Mouse (Mus musculus): ENCODE measurements at regions not wholly inside any gene's neighbourhood (a gene's known extent, or its start where the extent isn't known, plus 50 kb on each side); places are given as distances from the start of the nearest gene placed in this dataset.

DNA sequence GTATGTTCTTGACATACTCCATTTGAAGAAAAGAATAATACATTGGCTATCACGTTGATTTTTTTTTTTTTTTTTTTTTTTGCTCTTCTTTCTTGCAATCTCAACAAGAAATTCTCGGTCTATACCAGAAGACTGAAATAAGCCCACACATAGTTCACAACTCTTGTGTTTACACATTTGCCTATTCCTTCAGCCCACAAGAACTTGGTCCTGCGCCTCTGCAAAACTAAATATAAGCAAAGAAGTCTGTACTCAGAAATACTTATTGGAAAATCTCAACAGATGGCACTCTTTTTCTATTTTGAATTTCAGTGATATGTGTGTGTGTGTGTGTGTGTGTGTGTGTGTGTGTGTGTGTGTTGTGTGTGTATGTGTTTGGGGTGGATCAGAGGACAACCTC lies 376.4 kb downstream of the Lmo7 start:
- no peak for DNase-seq
- H3K4me3 ChIP-seq (replicated peaks; ENCODE audit: insufficient read depth, low read depth, low read length): no peak overlapping the region
- TF ChIP-seq POLR2A (IDR thresholded peaks at IDR 0.05; ENCODE audit: borderline replicate concordance, insufficient read depth, low read length) (no peak), CTCF (IDR thresholded peaks at IDR 0.05; ENCODE audit: borderline replicate concordance, insufficient read depth, low read depth, low read length) (no peak)
- no peaks in the 10 kb centered on the region for H3K4me1 ChIP-seq (ENCODE audit: control insufficient read depth, insufficient read depth, low read length)
- 90% methylated on average over 3 of the region's 3 CpGs for WGBS
- H3K27ac ChIP-seq (ENCODE audit: insufficient read depth, low read length): no peak overlapping the region
- no peaks in the 10 kb centered on the region for H3K27me3 ChIP-seq (ENCODE audit: control insufficient read depth, insufficient read depth, low read length)

DNA sequence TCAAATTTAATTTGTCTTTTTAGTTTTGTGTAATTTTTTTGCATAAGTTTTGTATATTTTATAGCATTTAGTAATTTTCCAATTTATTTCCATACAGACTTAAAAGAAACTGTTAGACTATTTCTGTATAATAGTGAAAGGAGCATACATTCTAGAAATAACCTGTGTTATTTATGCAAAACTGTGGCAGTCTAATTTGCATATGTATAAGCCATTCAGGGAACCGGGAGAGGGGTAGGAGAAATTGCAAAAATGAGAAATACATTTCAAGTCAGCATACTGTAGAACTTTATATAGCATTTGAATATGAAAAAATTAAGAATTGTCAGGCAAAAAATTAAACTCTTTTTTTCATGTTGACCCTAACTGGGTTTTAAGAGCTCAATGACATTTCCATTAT lies 364.3 kb downstream of the Lmo7 start:
- Histone ChIP-seq H3K4me1 (ENCODE audit: control insufficient read depth, insufficient read depth, low read length) (no peaks in the 10 kb centered on the region), H3K27ac (ENCODE audit: insufficient read depth, low read length) (no peak overlapping the region), H3K27me3 (ENCODE audit: control insufficient read depth, insufficient read depth, low read length) (no peaks in the 10 kb centered on the region), H3K4me3 (replicated peaks; ENCODE audit: insufficient read depth, low read depth, low read length) (no peak overlapping the region)
- WGBS: 57% methylated on average over 1 of the region's 1 CpGs
- no peak for DNase-seq
- TF ChIP-seq CTCF (IDR thresholded peaks at IDR 0.05; ENCODE audit: borderline replicate concordance, insufficient read depth, low read depth, low read length) (no peak), POLR2A (IDR thresholded peaks at IDR 0.05; ENCODE audit: borderline replicate concordance, insufficient read depth, low read length) (no peak)

DNA sequence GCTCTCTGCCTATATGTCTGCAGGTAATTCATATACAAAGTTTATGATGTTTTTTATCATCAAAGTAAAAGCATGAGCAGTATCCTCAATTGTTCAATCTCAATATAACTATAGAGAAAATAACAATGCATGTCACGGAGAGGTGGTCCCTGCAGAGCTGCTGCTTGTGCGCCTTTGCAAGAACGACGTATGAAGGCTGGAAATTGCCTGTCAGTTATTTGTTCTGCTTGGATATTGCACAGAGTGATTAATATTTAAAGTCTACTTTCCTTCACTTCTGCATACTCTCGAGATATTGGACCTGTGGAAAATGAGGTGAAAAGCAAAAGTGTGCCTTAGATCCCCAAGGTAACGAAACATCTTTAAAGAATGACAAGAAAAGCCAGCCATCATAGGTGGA lies 362.8 kb downstream of the Lmo7 start:
- no peak overlapping the region for H3K27ac ChIP-seq (ENCODE audit: insufficient read depth, low read length)
- H3K27me3 ChIP-seq (ENCODE audit: control insufficient read depth, insufficient read depth, low read length): no peaks in the 10 kb centered on the region
- 53% methylated on average over 6 of the region's 6 CpGs for WGBS
- DNase-seq: no peak
- TF ChIP-seq CTCF (IDR thresholded peaks at IDR 0.05; ENCODE audit: borderline replicate concordance, insufficient read depth, low read depth, low read length): no peak
- no peak for TF ChIP-seq POLR2A (IDR thresholded peaks at IDR 0.05; ENCODE audit: borderline replicate concordance, insufficient read depth, low read length)
- no peak overlapping the region for H3K4me3 ChIP-seq (replicated peaks; ENCODE audit: insufficient read depth, low read depth, low read length)
- H3K4me1 ChIP-seq (ENCODE audit: control insufficient read depth, insufficient read depth, low read length): no peaks in the 10 kb centered on the region

DNA sequence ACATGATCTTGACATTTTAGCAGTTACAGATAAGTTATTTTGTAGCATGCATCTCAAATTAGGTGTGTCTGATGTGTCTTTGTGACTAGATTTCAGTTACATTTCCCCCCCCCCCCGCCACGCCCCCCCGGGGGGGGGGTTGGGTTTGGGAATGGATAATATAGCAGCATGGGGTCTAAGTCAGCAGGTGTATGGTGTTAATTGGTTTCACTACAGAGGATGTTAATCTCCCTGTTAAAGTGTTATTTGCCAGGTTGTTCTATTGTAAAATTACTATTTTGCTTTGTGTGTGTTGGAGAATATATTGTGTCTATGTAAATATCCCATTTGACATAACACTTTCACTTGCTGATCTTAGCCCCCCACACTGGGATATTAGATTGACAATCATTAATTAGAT lies 319.2 kb downstream of the Lmo7 start:
- TF ChIP-seq POLR2A (IDR thresholded peaks at IDR 0.05; ENCODE audit: borderline replicate concordance, insufficient read depth, low read length) (no peak), CTCF (IDR thresholded peaks at IDR 0.05; ENCODE audit: borderline replicate concordance, insufficient read depth, low read depth, low read length) (no peak)
- DNase-seq: no peak
- no peaks in the 10 kb centered on the region for H3K27me3 ChIP-seq (ENCODE audit: control insufficient read depth, insufficient read depth, low read length)
- H3K4me1 ChIP-seq (ENCODE audit: control insufficient read depth, insufficient read depth, low read length): no peaks in the 10 kb centered on the region
- no peak overlapping the region for H3K27ac ChIP-seq (ENCODE audit: insufficient read depth, low read length)
- 5% methylated on average over 3 of the region's 3 CpGs for WGBS
- H3K4me3 ChIP-seq (replicated peaks; ENCODE audit: insufficient read depth, low read depth, low read length): no peak overlapping the region

DNA sequence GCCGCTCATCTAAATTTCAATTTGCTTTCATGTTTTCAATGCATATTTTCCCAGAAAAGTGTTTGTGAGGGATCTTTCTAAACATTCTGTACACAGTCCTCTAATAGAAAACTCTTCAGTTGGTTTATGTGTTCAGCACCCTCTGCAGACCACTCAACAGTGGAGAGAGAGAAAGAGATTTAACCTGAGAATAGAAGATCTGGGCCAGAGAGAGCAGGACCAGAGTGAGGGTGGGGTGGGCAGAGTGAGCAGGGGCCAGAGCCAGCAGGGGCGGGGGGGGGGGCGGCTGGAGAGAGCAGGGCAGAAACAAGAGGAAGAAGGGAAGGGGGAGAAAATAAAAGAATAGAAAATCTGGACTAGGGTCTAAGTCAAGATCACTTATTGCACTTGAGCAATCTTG lies 318.7 kb downstream of the Lmo7 start:
- no peaks in the 10 kb centered on the region for H3K27me3 ChIP-seq (ENCODE audit: control insufficient read depth, insufficient read depth, low read length)
- no peak for TF ChIP-seq POLR2A (IDR thresholded peaks at IDR 0.05; ENCODE audit: borderline replicate concordance, insufficient read depth, low read length)
- no peak for TF ChIP-seq CTCF (IDR thresholded peaks at IDR 0.05; ENCODE audit: borderline replicate concordance, insufficient read depth, low read depth, low read length)
- no peak overlapping the region for H3K27ac ChIP-seq (ENCODE audit: insufficient read depth, low read length)
- H3K4me3 ChIP-seq (replicated peaks; ENCODE audit: insufficient read depth, low read depth, low read length): no peak overlapping the region
- H3K4me1 ChIP-seq (ENCODE audit: control insufficient read depth, insufficient read depth, low read length): no peaks in the 10 kb centered on the region
- WGBS: 62% methylated on average over 2 of the region's 3 CpGs
- DNase-seq: no peak

DNA sequence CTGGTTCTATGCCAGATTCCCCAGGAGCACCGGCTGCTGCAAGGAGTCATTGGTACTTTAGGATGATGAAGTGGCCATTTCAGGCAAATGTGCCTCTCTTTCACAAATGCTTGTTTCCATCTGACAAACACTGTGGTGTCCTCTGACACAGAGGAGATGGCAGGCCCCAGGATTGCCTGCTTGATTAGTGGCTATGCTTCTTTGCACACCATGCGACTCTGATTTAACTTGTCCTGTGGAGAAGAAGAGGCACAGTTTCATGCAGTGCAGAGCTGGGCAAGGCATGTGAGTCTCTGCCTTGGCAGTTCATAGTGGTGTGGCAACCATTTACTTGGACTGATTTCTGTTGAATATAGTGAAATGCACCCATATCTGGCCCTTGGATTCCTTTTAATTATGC lies 308.4 kb downstream of the Lmo7 start:
- no peak for DNase-seq
- WGBS: 48% methylated on average over 2 of the region's 2 CpGs

DNA sequence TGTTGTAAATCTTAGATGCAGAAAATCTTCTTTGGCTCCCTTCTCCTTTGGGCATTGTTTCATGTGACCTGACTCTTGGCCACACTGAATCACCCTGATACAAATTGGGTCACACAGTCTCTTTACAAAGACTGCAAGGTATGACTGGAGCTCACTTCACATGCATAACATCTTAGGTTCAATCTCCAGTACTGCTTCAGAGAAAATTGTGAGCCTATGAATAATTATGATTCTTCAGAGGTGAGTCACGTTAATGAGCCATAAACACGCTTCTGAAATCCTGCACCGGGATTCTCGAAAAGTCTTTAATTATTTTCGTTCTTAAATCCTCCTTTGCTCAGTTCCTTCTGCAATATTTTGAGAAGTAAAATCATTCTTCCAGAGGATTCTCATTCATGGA lies 307.7 kb downstream of the Lmo7 start:
- no peaks in the 10 kb centered on the region for H3K27me3 ChIP-seq (ENCODE audit: control insufficient read depth, insufficient read depth, low read length)
- DNase-seq: no peak
- H3K27ac ChIP-seq (ENCODE audit: insufficient read depth, low read length): no peak overlapping the region
- WGBS: 97% methylated on average over 5 of the region's 5 CpGs
- H3K4me1 ChIP-seq (ENCODE audit: control insufficient read depth, insufficient read depth, low read length): no peaks in the 10 kb centered on the region
- no peak for TF ChIP-seq CTCF (IDR thresholded peaks at IDR 0.05; ENCODE audit: borderline replicate concordance, insufficient read depth, low read depth, low read length)
- no peak overlapping the region for H3K4me3 ChIP-seq (replicated peaks; ENCODE audit: insufficient read depth, low read depth, low read length)

More for the DNA sequence above, 308.4 kb downstream of the Lmo7 start:
- Histone ChIP-seq H3K4me1 (ENCODE audit: control insufficient read depth, insufficient read depth, low read length) (no peaks in the 10 kb centered on the region), H3K27me3 (ENCODE audit: control insufficient read depth, insufficient read depth, low read length) (no peaks in the 10 kb centered on the region), H3K4me3 (replicated peaks; ENCODE audit: insufficient read depth, low read depth, low read length) (no peak overlapping the region), H3K27ac (ENCODE audit: insufficient read depth, low read length) (no peak overlapping the region)
- TF ChIP-seq POLR2A (IDR thresholded peaks at IDR 0.05; ENCODE audit: borderline replicate concordance, insufficient read depth, low read length): no peak

DNA sequence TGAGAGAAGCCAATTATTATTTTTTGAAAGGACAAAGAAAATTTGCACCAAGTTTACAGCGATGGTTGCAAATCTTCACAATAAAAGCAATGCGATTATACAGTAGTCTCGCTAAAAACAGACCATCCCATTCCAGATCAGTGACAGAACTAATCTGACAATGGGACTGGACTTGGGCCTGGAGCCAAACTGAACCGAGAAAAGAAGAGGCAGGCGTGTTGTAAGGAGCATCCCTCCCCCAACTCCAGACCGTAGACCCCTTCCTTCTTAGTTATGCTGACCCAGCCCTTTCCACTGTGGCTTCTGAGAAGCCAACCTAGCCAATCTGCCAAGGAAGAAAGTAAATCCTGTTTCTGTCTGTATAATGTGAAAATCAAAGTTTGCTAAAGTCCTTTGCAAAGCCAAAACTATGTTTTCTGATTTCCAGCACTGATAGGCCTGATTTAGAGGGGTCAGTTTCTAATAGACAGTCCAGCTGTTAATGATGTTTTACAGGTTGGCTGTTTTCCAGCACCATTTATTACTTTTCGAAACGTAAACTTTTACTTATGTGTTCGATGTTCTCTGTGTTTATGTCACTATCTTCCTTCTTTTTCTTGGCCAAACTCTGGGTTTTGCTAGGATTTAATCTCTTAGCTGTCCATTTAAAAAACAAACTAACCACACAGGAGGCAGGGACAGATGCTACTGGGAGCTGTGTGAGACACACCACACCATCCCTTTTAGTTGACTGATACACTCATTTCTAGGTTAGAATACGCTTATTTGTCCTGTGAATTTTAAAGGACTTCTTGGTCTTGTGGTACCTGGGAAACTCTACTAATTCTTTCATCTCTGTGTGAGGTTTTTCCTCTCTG lies 301.5 kb downstream of the Lmo7 start:
- TF ChIP-seq CTCF (IDR thresholded peaks at IDR 0.05; ENCODE audit: borderline replicate concordance, insufficient read depth, low read depth, low read length) (no peak), POLR2A (IDR thresholded peaks at IDR 0.05; ENCODE audit: borderline replicate concordance, insufficient read depth, low read length) (no peak)
- 38% methylated on average over 10 of the region's 10 CpGs for WGBS

More for the DNA sequence above, 301.5 kb downstream of the Lmo7 start:
- no peak overlapping the region for H3K4me3 ChIP-seq (replicated peaks; ENCODE audit: insufficient read depth, low read depth, low read length)
- H3K4me1 ChIP-seq (ENCODE audit: control insufficient read depth, insufficient read depth, low read length): no peaks in the 10 kb centered on the region
- H3K27me3 ChIP-seq (ENCODE audit: control insufficient read depth, insufficient read depth, low read length): no peaks in the 10 kb centered on the region
- no peak overlapping the region for H3K27ac ChIP-seq (ENCODE audit: insufficient read depth, low read length)
- DNase-seq: no peak

Data from cerebellum, adult 2 months (tissue).